Mouse (Mus musculus) heart, adult 2 months (tissue): ENCODE data around the gene Dpagt1. TPM values are rescaled to one million over a fixed set of nuclear protein-coding genes. Genes with fewer than 3 reads are reported as not detected.
"Not testable (repeated sequence)": the region's sequence is repeated elsewhere in the genome, so short reads cannot be mapped to it uniquely, and the experiment has no call there.

Source experiments
- DNase-seq, 2 experiments: peaks; one replicate each; pipeline ENCODE4 v3.0.0; 2021
- H3K27ac ChIP-seq: fragments of 200-600 bp; 2 replicates; pipeline ENCODE4 v1.8.1; 2022
- H3K27me3 ChIP-seq: fragments of 200-500 bp; 2 replicates; pipeline ENCODE4 v1.6.1; 2012; ENCODE audit warnings: mild to moderate bottlenecking, low read length, inconsistent platforms, mixed read lengths; ENCODE audit not compliant: control insufficient read depth, insufficient read depth
- H3K36me3 ChIP-seq: fragments of 200-500 bp; 2 replicates; pipeline ENCODE4 v1.6.1; 2012; ENCODE audit warnings: low read length, inconsistent platforms; ENCODE audit not compliant: control insufficient read depth, insufficient read depth
- H3K4me1 ChIP-seq: fragments of 200-500 bp; 2 replicates; pipeline ENCODE4 v1.6.1; 2011; ENCODE audit warnings: low read length; ENCODE audit not compliant: control insufficient read depth, insufficient read depth
- H3K4me3 ChIP-seq: fragments of 200-600 bp; 2 replicates; pipeline ENCODE4 v1.8.1; 2022
- H3K79me2 ChIP-seq: fragments of 200-500 bp; replicated peaks from 2 replicates; pipeline ENCODE4 v1.6.1; 2012; ENCODE audit warnings: mild to moderate bottlenecking, inconsistent platforms, low read length, moderate library complexity, mixed read lengths; ENCODE audit not compliant: control insufficient read depth, insufficient read depth
- H3K9ac ChIP-seq: fragments of 200-500 bp; 2 replicates; pipeline ENCODE4 v1.6.1; 2012; ENCODE audit warnings: low read depth, mild to moderate bottlenecking, control low read depth, inconsistent platforms, low read length, mixed read lengths
- CTCF ChIP-seq: fragments of 200-600 bp; IDR thresholded peaks from 2 replicates; pipeline ENCODE4 v1.8.1; 2022; ENCODE audit warnings: antibody characterized with exemption, mild to moderate bottlenecking, moderate library complexity
- EP300 ChIP-seq: fragments of 200-500 bp; IDR thresholded peaks from 2 replicates; pipeline ENCODE4 v1.6.1; 2011; ENCODE audit warnings: low read depth, low read length, control low read depth; ENCODE audit not compliant: insufficient read depth
- POLR2A ChIP-seq: fragments of 200-500 bp; IDR thresholded peaks from 2 replicates; pipeline ENCODE4 v1.6.1; 2011; ENCODE audit warnings: mild to moderate bottlenecking, low read depth, low read length, control low read depth; ENCODE audit not compliant: insufficient read depth
- WGBS: fragments of 180-500 bp; shearing (Covaris S2); methylation state at CpG from one replicate; pipeline ENCODE4 v1.1.7; 2018; 5-methylcytosine and 5-hydroxymethylcytosine counted together
- intact Hi-C: fragments of 180-260 bp; cut with DNase I; formaldehyde crosslinking; loops from one replicate; pipeline ENCODE4 v1.15.1; 2025
- polyA plus RNA-seq: library from polyadenylated mRNA; depleted of rRNA; stranded (reverse); fragments of >200 nt; gene quantifications from 2 replicates; pipeline ENCODE4 v1.2.3, GENCODE M21; 2012
- total RNA-seq, 2 experiments: library from RNA; stranded (reverse); gene quantifications; 2 replicates each; pipeline ENCODE4 v1.2.3; 2021

Dpagt1 gene
- total and polyA plus RNA-seq, 3 experiments: 18.9 to 34.3 (median 20.6) TPM

GRCm38 (mm10) chr9:44352337-44352736 is 26.5 kb downstream of the Dpagt1 start:
- no peak for DNase-seq
- no peak overlapping the region for H3K27ac ChIP-seq
- H3K9ac ChIP-seq: no peak overlapping the region
- no peaks in the 10 kb centered on the region for H3K4me1 ChIP-seq
- no peaks in the 10 kb centered on the region for H3K36me3 ChIP-seq
- intact Hi-C loops: no loop called here
- no peaks in the 10 kb centered on the region for H3K27me3 ChIP-seq
- no peaks in the 10 kb centered on the region for H3K79me2 ChIP-seq
- TF ChIP-seq EP300: no peak
- no peak for TF ChIP-seq POLR2A
- TF ChIP-seq CTCF: no peak
- 88% methylated on average over 10 of the region's 10 CpGs for WGBS
- H3K4me3 ChIP-seq: no peak overlapping the region

DNA sequence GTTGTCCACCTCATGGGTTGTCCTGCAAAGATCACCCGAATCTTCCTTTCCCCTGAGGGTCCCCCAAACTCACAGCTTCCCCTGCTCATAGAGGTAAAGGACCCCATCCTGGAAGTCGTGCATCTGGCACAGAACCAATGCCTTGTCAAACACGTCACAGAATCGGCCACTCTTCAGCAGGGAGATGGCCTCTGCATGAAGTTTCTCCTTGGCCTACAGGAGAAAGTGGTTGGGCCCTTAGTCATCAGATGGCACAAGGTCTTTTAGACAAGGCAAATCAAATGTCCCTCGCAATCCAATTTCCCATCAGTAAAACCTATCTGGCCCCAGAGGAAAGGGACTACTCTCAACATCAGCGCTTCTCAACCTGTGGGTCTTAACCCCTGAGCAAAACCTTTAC is 27.3 kb downstream of the Dpagt1 start:
- no peaks in the 10 kb centered on the region for H3K4me1 ChIP-seq
- no peak overlapping the region for H3K4me3 ChIP-seq
- TF ChIP-seq CTCF: no peak
- TF ChIP-seq EP300: no peak
- TF ChIP-seq POLR2A: no peak
- DNase-seq: no peak
- no peaks in the 10 kb centered on the region for H3K36me3 ChIP-seq
- intact Hi-C loops: no loop called here
- H3K27ac ChIP-seq: no peak overlapping the region
- no peak overlapping the region for H3K9ac ChIP-seq
- H3K27me3 ChIP-seq: no peaks in the 10 kb centered on the region
- no peaks in the 10 kb centered on the region for H3K79me2 ChIP-seq
- WGBS: 83% methylated on average over 6 of the region's 6 CpGs

- H3K36me3 ChIP-seq: no peaks in the 10 kb centered on the region
- TF ChIP-seq CTCF (peak; percentile 74), POLR2A (no peak)
- intact Hi-C loops: loop anchor here (1.0 to 5.0 kb wide), 2 partner anchors 65 to 230 kb away; no protein-coding TSS in a partner anchor
These were observed 31.4 kb downstream of the Dpagt1 start for GRCm38 (mm10) chr9:44357207-44357606.

GRCm38 (mm10) chr9:44361190-44361917 is 35.5 kb downstream of the Dpagt1 start, which contains the start of gene Vps11:
TSS of gene Vps11 (minus strand) at chr9:44361670.
- under 1% methylated on average over 44 of the region's 44 CpGs for WGBS
- DNase-seq: peak; percentile 94 to 95
- H3K4me3 ChIP-seq: peak within 1 kb of the TSS; percentile 84
- intact Hi-C loops: no loop called here
- H3K9ac ChIP-seq: peak within 1 kb of the TSS; percentile 86
- H3K79me2 ChIP-seq: no peaks in the 10 kb centered on the region
- TF ChIP-seq CTCF: peak; percentile 31; the same call in 1 of the 2 replicates
- peak; percentile 98 for TF ChIP-seq POLR2A
- peak; percentile 91 for TF ChIP-seq EP300
- peak within 1 kb of the TSS; percentile 87 for H3K27ac ChIP-seq
- H3K27me3 ChIP-seq: no peaks in the 10 kb centered on the region
- H3K36me3 ChIP-seq: no peaks in the 10 kb centered on the region
- no peaks in the 10 kb centered on the region for H3K4me1 ChIP-seq

More at GRCm38 (mm10) chr9:44357207-44357606, 31.4 kb downstream of the Dpagt1 start:
- H3K4me3 ChIP-seq: no peak overlapping the region
- no peak overlapping the region for H3K9ac ChIP-seq
- 76% methylated on average over 4 of the region's 4 CpGs for WGBS
- H3K4me1 ChIP-seq: no peaks in the 10 kb centered on the region
- no peak for DNase-seq
- H3K79me2 ChIP-seq: no peaks in the 10 kb centered on the region
- no peaks in the 10 kb centered on the region for H3K27me3 ChIP-seq
- H3K27ac ChIP-seq: no peak overlapping the region

GRCm38 (mm10) chr9:44361931-44362330 is 36.1 kb downstream of the Dpagt1 start:
- peak overlapping the region; percentile 84 for H3K4me3 ChIP-seq
- peak overlapping the region; percentile 87 for H3K27ac ChIP-seq
- intact Hi-C loops, H3K27me3 ChIP-seq, H3K4me1 ChIP-seq, DNase-seq, H3K36me3 ChIP-seq, H3K79me2 ChIP-seq: not testable (repeated sequence)
- H3K9ac ChIP-seq: peak overlapping the region; percentile 70; the same call in 1 of the 2 replicates
- WGBS: 31% methylated on average over 4 of the region's 4 CpGs

DNA sequence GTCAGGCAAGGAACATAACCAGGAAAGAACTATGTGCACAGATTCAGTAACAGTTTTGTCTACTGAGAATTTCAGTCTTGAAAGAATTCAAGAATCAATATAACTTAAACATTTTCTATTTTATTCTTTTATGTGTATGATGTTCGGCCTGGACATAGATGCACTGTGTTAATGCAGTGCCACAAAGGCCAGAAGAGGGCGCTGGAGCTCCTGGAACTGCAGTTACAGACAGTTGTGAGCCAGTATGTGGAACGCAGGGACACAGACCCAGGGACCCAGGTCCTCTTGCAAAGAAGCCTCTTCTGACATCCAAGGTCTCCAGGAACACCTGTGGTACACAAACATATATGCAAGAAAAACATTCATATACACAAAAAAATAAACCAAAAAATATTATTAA is 38.7 kb downstream of the Dpagt1 start:
- Histone ChIP-seq H3K4me1 (no peaks in the 10 kb centered on the region), H3K27me3 (no peaks in the 10 kb centered on the region), H3K36me3 (no peaks in the 10 kb centered on the region), H3K27ac (no peak overlapping the region), H3K79me2 (no peaks in the 10 kb centered on the region), H3K9ac (no peak overlapping the region), H3K4me3 (no peak overlapping the region)
- TF ChIP-seq EP300 (no peak), CTCF (peak; percentile 58)
- no peak for DNase-seq
- intact Hi-C loops: no loop called here
- WGBS: 71% methylated on average over 3 of the region's 3 CpGs
